Mouse (Mus musculus): Measurements from ENCODE around the gene Ndufs4.

GRCm38 (mm10) chr13:114303466-114304175 lies 84.4 kb downstream of the Ndufs4 start:
- TF ChIP-seq CTCF (IDR thresholded peaks at IDR 0.05; ENCODE audit: control insufficient read depth, insufficient read depth, insufficient replicate concordance, low read depth, low read length) (no peak), POLR2A (IDR thresholded peaks at IDR 0.05; ENCODE audit: control insufficient read depth, low read depth, low read length) (no peak)
